Mouse (Mus musculus): ENCODE data around the gene Marveld2. TPM values are rescaled to one million over a fixed set of nuclear protein-coding genes. Genes with fewer than 3 reads are reported as not detected.

Marveld2 gene
- polyA plus RNA-seq, 1 experiment = 2.0 TPM

- no peak for TF ChIP-seq CTCF (IDR thresholded peaks at IDR 0.05; ENCODE audit: borderline replicate concordance, control insufficient read depth, extremely low read depth, insufficient read depth, low read length, poor library complexity)
- TF ChIP-seq POLR2A (IDR thresholded peaks at IDR 0.05; ENCODE audit: control insufficient read depth, extremely low read depth, insufficient read depth, low read length, poor library complexity) = no peak
- no peak for DNase-seq
- WGBS = 43% methylated on average over 2 of the region's 2 CpGs
- H3K27ac ChIP-seq (ENCODE audit: control insufficient read depth, insufficient read depth, low read length) = no peak overlapping the region
- H3K36me3 ChIP-seq (ENCODE audit: control insufficient read depth, insufficient read depth, low read length) = no peaks in the 10 kb centered on the region
- no peaks in the 10 kb centered on the region for H3K27me3 ChIP-seq (ENCODE audit: control insufficient read depth, insufficient read depth, low read length)
- no peak overlapping the region for H3K4me3 ChIP-seq (ENCODE audit: control insufficient read depth, insufficient read depth, low read length)
- H3K4me1 ChIP-seq (replicated peaks; ENCODE audit: control insufficient read depth, insufficient read depth, low read length) = no peaks in the 10 kb centered on the region
These were observed 40.8 kb downstream of the Marveld2 start for GRCm38 (mm10) chr13:100575950-100576349.

DNA sequence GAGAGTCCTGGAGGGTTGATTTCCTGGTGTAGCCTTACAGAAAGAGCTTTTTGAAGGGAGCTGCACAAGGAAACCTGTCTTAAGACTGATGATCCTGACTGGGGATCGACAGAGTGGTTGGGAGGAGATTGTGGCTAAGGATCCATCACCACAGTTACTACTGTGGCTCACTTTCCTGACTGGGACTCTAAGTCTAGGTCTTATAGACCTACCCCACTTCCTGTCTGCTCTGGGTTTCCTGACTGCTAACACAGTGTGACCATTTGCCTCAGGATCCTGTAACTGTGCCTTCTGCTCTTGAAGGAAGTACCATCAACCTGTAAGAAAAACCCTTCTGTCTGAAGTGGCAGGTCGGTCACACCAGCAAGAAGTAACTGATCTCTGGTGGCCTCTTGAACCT is 46.1 kb downstream of the Marveld2 start:
- peak; percentile 4 for DNase-seq
- Histone ChIP-seq H3K4me3 (ENCODE audit: control insufficient read depth, insufficient read depth, low read length) (no peak overlapping the region), H3K27me3 (ENCODE audit: control insufficient read depth, insufficient read depth, low read length) (no peaks in the 10 kb centered on the region), H3K27ac (ENCODE audit: control insufficient read depth, insufficient read depth, low read length) (no peak overlapping the region), H3K4me1 (replicated peaks; ENCODE audit: control insufficient read depth, insufficient read depth, low read length) (no peaks in the 10 kb centered on the region), H3K36me3 (ENCODE audit: control insufficient read depth, insufficient read depth, low read length) (no peaks in the 10 kb centered on the region)
- TF ChIP-seq POLR2A (IDR thresholded peaks at IDR 0.05; ENCODE audit: control insufficient read depth, extremely low read depth, insufficient read depth, low read length, poor library complexity) (no peak), CTCF (IDR thresholded peaks at IDR 0.05; ENCODE audit: borderline replicate concordance, control insufficient read depth, extremely low read depth, insufficient read depth, low read length, poor library complexity) (no peak)
- 2% methylated on average over 2 of the region's 2 CpGs for WGBS

DNA sequence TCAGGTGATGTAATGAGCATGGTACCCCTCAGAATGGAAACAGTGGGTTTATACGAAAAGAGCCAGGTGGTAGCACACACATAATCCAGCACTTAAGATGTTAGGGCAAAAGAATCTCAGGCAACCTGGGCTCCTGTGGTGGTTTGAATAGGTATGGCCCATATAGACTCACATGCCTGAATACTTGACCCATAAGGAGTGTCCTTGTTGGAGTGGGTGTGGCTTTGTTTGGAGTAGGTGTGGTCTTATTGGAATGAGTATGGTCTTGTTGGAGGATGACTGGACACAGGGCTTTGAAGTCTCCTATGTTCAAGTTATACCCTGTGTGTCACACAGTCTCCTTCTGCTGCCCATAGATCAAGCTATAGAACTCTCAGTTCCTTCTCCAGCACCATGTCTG is 48.4 kb downstream of the Marveld2 start:
- Histone ChIP-seq H3K4me1 (replicated peaks; ENCODE audit: control insufficient read depth, insufficient read depth, low read length) (no peaks in the 10 kb centered on the region), H3K27ac (ENCODE audit: control insufficient read depth, insufficient read depth, low read length) (no peak overlapping the region), H3K36me3 (ENCODE audit: control insufficient read depth, insufficient read depth, low read length) (no peaks in the 10 kb centered on the region), H3K4me3 (ENCODE audit: control insufficient read depth, insufficient read depth, low read length) (no peak overlapping the region), H3K27me3 (ENCODE audit: control insufficient read depth, insufficient read depth, low read length) (no peaks in the 10 kb centered on the region)
- no peak for TF ChIP-seq CTCF (IDR thresholded peaks at IDR 0.05; ENCODE audit: borderline replicate concordance, control insufficient read depth, extremely low read depth, insufficient read depth, low read length, poor library complexity)
- no peak for TF ChIP-seq POLR2A (IDR thresholded peaks at IDR 0.05; ENCODE audit: control insufficient read depth, extremely low read depth, insufficient read depth, low read length, poor library complexity)
- WGBS = 94% methylated on average over 1 of the region's 1 CpGs
- DNase-seq = no peak

DNA sequence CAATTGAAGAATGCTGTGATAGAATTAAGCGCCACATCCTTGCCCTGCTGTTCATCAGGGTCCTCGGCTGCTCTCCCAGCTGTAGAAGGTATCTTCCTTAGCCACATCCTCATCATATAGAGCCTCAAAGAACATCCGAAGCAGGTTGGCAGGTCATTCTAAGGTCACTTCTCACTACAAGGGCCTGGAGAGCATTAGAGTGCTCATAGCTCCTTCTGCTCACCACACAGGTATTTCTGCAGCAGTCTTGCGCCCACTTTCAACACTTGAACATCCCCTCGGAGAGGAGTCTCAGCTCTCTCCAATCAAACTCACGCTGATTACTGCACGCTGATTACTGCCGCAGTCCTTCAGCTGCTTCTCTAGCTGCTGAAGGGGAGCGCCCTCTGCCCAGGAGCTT is 57.3 kb downstream of the Marveld2 start:
- Histone ChIP-seq H3K27me3 (ENCODE audit: control insufficient read depth, insufficient read depth, low read length) (0 out of 2 replicates have a peak, but pooled peaks cover 2% of the 10 kb centered on the region), H3K4me3 (ENCODE audit: control insufficient read depth, insufficient read depth, low read length) (no peak overlapping the region), H3K27ac (ENCODE audit: control insufficient read depth, insufficient read depth, low read length) (no peak overlapping the region), H3K4me1 (replicated peaks; ENCODE audit: control insufficient read depth, insufficient read depth, low read length) (no peaks in the 10 kb centered on the region), H3K36me3 (ENCODE audit: control insufficient read depth, insufficient read depth, low read length) (no peaks in the 10 kb centered on the region)
- WGBS = 91% methylated on average over 9 of the region's 9 CpGs
- no peak for DNase-seq
- TF ChIP-seq POLR2A (IDR thresholded peaks at IDR 0.05; ENCODE audit: control insufficient read depth, extremely low read depth, insufficient read depth, low read length, poor library complexity) = no peak
- TF ChIP-seq CTCF (IDR thresholded peaks at IDR 0.05; ENCODE audit: borderline replicate concordance, control insufficient read depth, extremely low read depth, insufficient read depth, low read length, poor library complexity) = no peak

DNA sequence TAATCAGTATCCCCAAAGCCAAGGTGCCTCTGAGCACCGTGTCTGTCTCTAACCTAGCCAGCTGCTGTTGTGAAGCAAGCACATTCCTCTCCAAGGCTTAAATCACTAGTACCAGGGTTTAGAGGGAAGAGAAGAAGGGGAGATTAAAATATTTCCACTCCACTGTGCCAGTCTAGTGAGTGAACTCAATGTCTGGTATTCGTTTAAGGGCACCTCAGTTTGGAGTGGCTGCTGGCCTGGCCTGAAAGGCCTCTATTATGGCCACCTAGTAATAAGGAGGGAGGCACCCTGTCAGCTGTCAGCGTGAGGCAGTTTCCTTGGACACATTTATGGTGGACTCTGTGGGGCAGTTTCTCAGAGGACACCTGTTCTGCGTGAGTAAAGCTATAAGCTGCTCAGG is 59.8 kb downstream of the Marveld2 start:
- no peak overlapping the region for H3K27ac ChIP-seq (ENCODE audit: control insufficient read depth, insufficient read depth, low read length)
- H3K4me3 ChIP-seq (ENCODE audit: control insufficient read depth, insufficient read depth, low read length) = no peak overlapping the region
- DNase-seq = no peak
- H3K4me1 ChIP-seq (replicated peaks; ENCODE audit: control insufficient read depth, insufficient read depth, low read length) = no peaks in the 10 kb centered on the region
- no peaks in the 10 kb centered on the region for H3K36me3 ChIP-seq (ENCODE audit: control insufficient read depth, insufficient read depth, low read length)
- WGBS = 92% methylated on average over 4 of the region's 4 CpGs
- H3K27me3 ChIP-seq (ENCODE audit: control insufficient read depth, insufficient read depth, low read length) = peaks cover 15% of the 10 kb centered on the region; the same call in 1 of the 2 replicates
- no peak for TF ChIP-seq POLR2A (IDR thresholded peaks at IDR 0.05; ENCODE audit: control insufficient read depth, extremely low read depth, insufficient read depth, low read length, poor library complexity)
- no peak for TF ChIP-seq CTCF (IDR thresholded peaks at IDR 0.05; ENCODE audit: borderline replicate concordance, control insufficient read depth, extremely low read depth, insufficient read depth, low read length, poor library complexity)

DNA sequence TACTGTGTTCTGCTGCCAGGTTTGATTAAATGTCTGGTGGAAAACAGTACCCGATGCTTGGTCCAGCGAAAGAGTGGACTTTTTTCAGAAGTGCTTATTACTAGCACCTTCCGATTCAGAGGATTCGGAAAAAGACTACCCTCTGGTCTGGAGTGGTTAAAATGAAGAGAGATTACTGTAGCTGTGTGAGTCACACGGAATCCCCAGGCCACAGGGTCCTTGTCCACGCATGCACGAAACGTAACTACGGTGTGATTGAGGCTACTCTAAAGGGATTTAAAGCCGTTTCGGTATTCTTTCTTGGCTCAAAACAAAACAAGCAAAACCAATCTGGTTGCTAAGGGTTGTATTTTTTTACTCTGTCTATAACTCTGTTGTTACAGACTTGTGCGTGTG is 63.7 kb downstream of the Marveld2 start:
- Histone ChIP-seq H3K4me3 (ENCODE audit: control insufficient read depth, insufficient read depth, low read length) (no peak overlapping the region), H3K4me1 (replicated peaks; ENCODE audit: control insufficient read depth, insufficient read depth, low read length) (no peaks in the 10 kb centered on the region), H3K36me3 (ENCODE audit: control insufficient read depth, insufficient read depth, low read length) (no peaks in the 10 kb centered on the region), H3K27me3 (ENCODE audit: control insufficient read depth, insufficient read depth, low read length) (peaks cover 17% of the 10 kb centered on the region; the same call in 1 of the 2 replicates), H3K27ac (ENCODE audit: control insufficient read depth, insufficient read depth, low read length) (no peak overlapping the region)
- TF ChIP-seq CTCF (IDR thresholded peaks at IDR 0.05; ENCODE audit: borderline replicate concordance, control insufficient read depth, extremely low read depth, insufficient read depth, low read length, poor library complexity) (no peak), POLR2A (IDR thresholded peaks at IDR 0.05; ENCODE audit: control insufficient read depth, extremely low read depth, insufficient read depth, low read length, poor library complexity) (no peak)
- DNase-seq = no peak
- 10% methylated on average over 12 of the region's 12 CpGs for WGBS
